Mouse (Mus musculus): ENCODE results near the gene Cfd.

Cfd gene

DNA sequence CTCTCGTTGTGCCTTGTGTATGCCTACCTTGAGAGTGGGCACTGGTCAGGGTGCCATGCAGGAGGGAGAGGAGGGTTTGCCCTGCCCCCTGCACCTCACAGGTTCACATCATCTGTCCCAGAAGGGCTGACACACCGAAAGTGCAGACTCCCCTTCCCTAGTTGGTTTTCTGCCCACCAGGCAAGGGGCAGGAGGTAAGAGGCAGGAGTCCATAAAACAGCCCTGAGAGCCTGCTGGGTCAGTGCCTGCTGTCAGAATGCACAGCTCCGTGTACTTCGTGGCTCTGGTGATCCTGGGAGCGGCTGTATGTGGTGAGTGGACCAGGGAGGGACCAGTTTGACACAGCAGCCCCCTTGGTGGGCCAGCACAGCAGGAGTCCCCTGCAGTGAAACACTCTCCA, at the start of gene Cfd:
Gene Cfd (plus strand): TSS at position 184 of the 400 bp plus-strand sequence.
- DNase-seq (ENCODE audit: low spot score), result no peak

- DNase-seq (ENCODE audit: low spot score), result no peak
These were observed 48.3 kb upstream of the Cfd start for GRCm38 (mm10) chr10:79842322-79842721.

GRCm38 (mm10) chr10:79843476-79843875, 47.2 kb upstream of the Cfd start:
- no peak for DNase-seq (ENCODE audit: low spot score)

DNA sequence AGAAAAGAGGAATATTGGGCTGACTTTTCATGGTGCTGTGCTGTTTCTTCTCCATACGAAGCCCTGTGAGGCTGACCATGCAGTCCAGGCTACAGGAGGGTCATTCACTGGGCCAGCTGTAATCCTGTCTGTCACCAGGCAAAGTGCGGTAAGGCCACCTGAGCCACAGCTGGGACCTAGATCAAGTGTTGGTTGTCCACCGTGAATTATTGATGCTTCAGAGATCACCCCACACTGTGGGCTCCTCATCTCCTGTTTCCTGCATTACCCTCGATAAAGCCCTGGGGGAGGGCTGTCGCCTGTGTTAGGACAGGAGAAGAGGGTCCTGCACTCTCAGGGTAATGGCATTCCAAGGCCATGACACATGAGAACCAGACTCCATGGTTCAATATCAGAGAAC, 44.1 kb upstream of the Cfd start:
- no peak for DNase-seq (ENCODE audit: low spot score)

DNA sequence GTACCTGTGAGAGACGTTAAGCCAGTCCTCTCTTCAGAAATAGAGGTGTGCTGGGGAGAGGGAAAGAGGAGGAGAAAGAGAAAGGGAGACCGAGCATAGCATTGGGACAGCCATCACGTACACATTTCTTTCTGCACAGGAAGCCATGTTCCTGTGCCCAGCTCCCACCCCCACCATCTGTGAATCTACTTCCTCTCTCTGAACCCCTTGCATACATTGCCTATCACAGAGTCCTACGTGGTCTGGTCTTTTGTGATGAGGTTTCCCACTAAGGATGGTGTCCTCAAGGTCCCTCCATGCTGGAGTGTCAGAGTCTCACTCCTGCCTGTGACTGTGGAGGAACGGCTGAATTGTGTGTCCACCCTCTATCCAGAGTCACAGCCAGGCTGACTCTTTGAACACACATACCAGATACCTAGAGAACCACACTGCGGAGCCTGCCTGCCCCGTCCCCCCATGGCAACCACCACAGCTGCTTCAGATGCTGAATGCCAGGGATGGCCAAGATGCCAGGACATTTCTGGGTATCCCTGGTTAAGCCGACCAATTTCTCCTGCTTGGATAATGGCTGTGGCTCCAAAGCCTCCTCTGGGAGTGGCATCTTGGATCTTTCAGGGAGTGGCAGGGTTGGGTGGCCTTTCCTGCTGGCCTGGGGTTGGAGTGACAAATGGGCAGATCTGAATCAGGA, 40.6 kb upstream of the Cfd start:
- DNase-seq (ENCODE audit: low spot score), result no peak

GRCm38 (mm10) chr10:79851653-79852052, 39.0 kb upstream of the Cfd start:
- DNase-seq (ENCODE audit: low spot score), result no peak

- DNase-seq (ENCODE audit: low spot score), result peak; percentile 42
These were observed 38.4 kb upstream of the Cfd start for GRCm38 (mm10) chr10:79852107-79852789.

DNA sequence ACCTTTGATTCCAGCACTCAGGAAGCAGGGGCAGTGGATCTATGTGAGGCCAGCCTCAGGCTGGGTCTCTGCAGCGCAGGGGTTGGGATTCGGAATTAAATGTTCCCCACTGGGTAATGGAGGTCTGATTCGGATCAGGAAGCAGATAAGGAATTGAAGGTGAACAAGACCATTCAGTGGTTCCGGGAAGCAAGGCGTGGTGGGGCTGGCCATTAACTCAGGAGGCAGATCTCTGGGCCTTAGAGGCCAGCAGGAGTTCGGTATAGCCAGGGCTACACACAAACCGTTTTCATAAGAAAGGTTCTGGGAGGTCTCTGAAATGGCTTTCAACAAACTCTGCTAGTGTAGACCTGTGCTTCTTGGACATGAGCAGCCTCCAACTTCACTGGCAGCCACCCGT, 37.8 kb upstream of the Cfd start:
- no peak for DNase-seq (ENCODE audit: low spot score)

DNA sequence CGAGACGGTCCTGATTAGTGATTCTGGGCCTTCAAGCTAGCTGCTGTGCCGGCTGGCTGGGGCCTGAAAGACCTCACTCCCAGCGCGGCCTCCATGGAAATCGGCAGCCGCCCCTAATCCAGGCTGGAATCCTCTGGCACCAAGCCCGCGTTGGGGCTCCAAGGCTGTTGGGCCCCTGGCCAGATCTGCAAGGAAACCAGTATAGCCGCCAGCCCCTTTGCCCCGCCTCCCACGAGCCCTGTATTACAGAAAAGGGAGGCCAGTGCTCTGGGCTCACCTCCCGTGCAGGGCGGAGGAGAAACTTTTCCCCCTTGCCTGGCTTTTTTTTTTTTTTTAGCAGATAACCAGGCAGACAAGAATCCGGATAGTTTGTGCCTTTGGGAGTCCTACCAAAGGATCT, 37.3 kb upstream of the Cfd start:
- no peak for DNase-seq (ENCODE audit: low spot score)

DNA sequence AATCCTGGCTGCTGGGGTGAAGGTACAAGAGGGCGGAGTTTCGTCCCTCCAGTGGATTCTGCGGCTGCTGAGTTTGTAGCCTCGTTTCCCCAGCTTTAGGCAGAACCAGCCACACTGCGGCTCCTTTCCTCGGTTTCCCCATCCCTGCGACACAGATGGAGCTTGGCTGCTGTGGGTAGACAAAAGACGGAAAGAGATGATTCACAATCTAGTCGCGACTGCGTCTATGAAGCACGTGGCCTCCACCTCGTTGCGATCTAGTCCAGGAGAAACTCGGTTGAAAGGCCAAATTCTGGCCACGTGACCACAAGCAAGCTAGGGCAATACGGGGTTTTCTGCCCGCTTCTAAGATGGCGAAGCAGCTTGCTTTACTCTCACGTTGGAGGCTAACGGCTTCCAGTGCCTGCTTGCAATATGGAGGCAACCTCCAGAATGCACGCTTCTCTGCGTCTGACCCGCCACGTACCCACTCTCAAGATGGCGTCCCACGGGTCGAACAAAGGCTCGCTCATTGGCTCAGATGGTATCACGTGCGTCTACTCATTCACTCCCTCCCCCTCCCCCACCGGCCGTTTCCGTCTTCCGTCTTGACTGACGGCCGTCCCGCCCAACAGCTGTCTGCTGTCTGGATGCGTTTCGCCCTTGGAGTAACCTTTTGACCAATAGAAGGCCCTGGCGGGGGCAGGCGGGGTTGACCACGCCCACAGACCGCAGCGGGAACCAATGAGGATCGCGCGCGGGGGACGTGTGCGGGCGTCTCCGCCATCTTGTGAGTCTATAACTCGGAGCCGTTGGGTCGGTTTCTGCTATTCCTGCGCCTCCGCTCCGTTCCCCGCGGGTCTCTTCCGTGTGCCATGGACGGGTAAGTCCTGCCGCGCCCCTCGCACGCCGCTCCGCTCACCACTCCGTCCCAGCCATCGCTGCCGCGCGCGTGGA, 36.5 kb upstream of the Cfd start, which contains the start of gene Ptbp1:
Gene Ptbp1 (plus strand): TSS at position 568 of the 936 bp plus-strand sequence.
- DNase-seq (ENCODE audit: low spot score), result peak; percentile 99

- DNase-seq (ENCODE audit: low spot score), result peak; percentile 86
These were observed 35.7 kb upstream of the Cfd start for GRCm38 (mm10) chr10:79854801-79855541.

DNA sequence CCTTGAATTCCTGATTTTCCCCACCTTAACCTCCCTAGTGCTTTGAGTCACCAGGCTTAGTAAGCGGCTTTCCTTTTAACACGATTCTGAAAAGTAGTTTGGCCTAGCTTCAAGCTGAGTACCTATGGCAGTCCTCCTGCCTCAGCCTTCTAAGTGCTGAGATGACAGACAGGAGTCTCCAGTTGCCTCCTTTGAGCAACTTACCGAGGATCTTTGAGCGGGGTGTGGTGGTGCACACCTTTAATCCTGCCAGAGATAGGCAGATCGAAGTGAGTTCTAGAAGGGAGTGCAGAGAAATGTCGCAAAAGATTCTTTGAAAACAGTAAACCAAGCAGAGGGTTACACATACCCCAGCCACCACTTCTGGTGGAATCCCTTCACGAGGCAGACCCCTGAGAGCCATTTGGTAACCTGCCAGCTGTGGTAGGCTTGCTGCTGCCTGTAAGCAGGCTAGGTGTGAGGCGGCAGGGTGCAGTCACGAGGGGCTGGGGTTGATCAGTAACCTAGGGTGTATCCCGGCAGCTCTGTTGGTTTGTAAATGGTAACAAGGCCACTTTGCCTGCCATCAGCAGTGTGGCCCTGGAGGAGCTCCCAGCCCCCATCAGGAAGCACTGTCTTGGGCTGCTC, 35.0 kb upstream of the Cfd start:
- peak; percentile 70 for DNase-seq (ENCODE audit: low spot score)

- no peak for DNase-seq (ENCODE audit: low spot score)
These were observed 34.4 kb upstream of the Cfd start for GRCm38 (mm10) chr10:79856280-79856679.

GRCm38 (mm10) chr10:79856704-79857451, 33.8 kb upstream of the Cfd start:
- no peak for DNase-seq (ENCODE audit: low spot score)

GRCm38 (mm10) chr10:79857452-79857811, 33.2 kb upstream of the Cfd start:
- peak; percentile 60 for DNase-seq (ENCODE audit: low spot score)

- DNase-seq (ENCODE audit: low spot score), result no peak
These were observed 32.8 kb upstream of the Cfd start for GRCm38 (mm10) chr10:79857894-79858293.

GRCm38 (mm10) chr10:79858416-79859074, 32.1 kb upstream of the Cfd start:
- DNase-seq (ENCODE audit: low spot score), result no peak

DNA sequence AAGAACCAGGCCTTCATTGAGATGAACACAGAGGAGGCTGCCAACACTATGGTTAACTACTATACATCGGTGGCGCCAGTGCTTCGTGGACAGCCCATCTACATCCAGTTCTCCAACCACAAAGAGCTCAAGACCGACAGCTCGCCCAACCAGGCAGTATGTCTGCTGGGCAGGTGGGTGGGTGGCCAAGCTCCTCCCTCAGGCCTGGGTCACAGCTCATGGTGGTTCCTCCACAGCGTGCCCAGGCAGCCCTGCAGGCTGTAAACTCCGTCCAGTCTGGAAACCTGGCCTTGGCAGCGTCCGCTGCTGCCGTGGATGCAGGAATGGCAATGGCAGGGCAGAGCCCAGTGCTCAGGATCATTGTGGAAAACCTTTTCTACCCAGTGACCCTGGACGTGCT, 31.5 kb upstream of the Cfd start:
- no peak for DNase-seq (ENCODE audit: low spot score)

DNA sequence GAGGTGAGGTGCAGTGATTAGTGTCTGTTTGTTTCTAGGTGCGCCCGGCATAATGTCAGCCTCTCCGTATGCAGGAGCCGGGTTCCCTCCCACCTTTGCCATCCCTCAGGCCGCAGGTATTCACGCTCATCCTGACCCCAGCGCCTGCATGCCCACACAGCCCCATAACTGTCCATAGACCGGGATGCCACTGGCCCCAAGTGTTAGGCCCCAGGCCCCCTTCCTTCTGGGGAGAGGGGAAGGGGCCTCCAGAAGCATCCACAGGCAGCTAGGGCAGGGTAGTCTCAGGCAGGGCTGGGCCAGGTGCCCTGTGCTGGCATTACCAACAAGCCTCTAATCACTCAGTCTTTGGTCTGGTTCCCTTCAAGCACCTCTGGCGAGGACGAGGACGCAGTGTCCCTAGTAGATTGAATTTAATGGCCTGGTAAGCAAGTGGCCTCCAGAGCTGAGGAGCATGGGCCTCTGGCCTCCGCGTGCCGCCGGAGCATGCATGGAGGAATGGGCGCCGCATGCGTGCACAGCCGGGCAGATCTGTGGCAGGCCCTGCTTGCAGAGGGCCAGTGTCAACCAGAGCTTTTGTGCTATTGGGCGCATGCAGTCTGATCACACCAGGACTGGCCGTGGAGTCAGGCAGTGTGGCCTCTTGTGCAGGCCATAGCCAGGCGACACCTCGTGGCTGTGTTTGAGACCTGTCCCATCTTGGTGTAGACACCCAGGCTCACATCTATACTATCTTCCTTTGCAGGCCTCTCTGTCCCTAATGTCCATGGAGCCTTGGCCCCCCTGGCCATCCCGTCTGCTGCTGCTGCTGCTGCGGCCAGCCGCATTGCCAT, 30.4 kb upstream of the Cfd start:
- DNase-seq (ENCODE audit: low spot score), result no peak
